Mouse (Mus musculus): ENCODE measurements around the gene Prss40.

- TF ChIP-seq CTCF (IDR thresholded peaks at IDR 0.05; ENCODE audit: insufficient read depth, low read depth, low read length), result no peak
- no peak for TF ChIP-seq POLR2A (IDR thresholded peaks at IDR 0.05; ENCODE audit: insufficient read depth, low read depth, low read length)
Observed at GRCm38 (mm10) chr1:34522205-34522849, 38.4 kb downstream of the Prss40 start.

All from olfactory bulb, adult 2 months (tissue).